Mouse (Mus musculus) testis, postnatal 14 days (tissue): Measurements from ENCODE around the gene Uckl1.

Experiments used
- DNase-seq: peaks from one replicate; pipeline ENCODE4 v3.0.0; 2021; ENCODE audit warnings: low spot score

Gene Uckl1

GRCm38 (mm10) chr2:181520118-181520935 is 64.4 kb downstream of the Uckl1 start, which contains the start of gene Dnajc5:
TSS of gene Dnajc5 (plus strand) at chr2:181520485.
- peak; percentile 97 for DNase-seq

- no peak for DNase-seq
Measured at GRCm38 (mm10) chr2:181519201-181519600, 65.5 kb downstream of the Uckl1 start.
